Mouse (Mus musculus) forebrain, embryonic 11.5 days (tissue): ENCODE results near the gene Gm49711. TPM values are rescaled to one million over a fixed set of nuclear protein-coding genes. Genes with fewer than 3 reads are reported as not detected.

Source experiments
- ATAC-seq: fragments of 200-750 bp; cut with Nextera tagmentation; replicated peaks from 2 replicates; pipeline ENCODE4 v1.8.0; 2017; ENCODE audit warnings: moderate TSS enrichment; ENCODE audit not compliant: low FRiP score
- DNase-seq: peaks from one replicate; pipeline ENCODE4 v3.0.0-alpha.2; 2017; ENCODE audit warnings: low spot score
- H3K27ac ChIP-seq: fragments of 300-500 bp; sonication (generic); 2 replicates; pipeline ENCODE4 v1.5.1; 2014; ENCODE audit warnings: low read depth, low read length
- H3K27me3 ChIP-seq: fragments of 300-500 bp; sonication (generic); 2 replicates; pipeline ENCODE4 v1.6.1; 2014; ENCODE audit warnings: mild to moderate bottlenecking, low read length, mixed read lengths; ENCODE audit not compliant: control insufficient read depth, insufficient read depth
- H3K36me3 ChIP-seq: fragments of 300-500 bp; sonication (generic); 2 replicates; pipeline ENCODE4 v1.6.1; 2014; ENCODE audit warnings: mild to moderate bottlenecking, low read length, moderate library complexity, mixed read lengths; ENCODE audit not compliant: control insufficient read depth, insufficient read depth
- H3K4me1 ChIP-seq: fragments of 300-500 bp; sonication (generic); replicated peaks from 2 replicates; pipeline ENCODE4 v1.6.1; 2014; ENCODE audit warnings: low read length, mixed read lengths; ENCODE audit not compliant: control insufficient read depth, insufficient read depth
- H3K4me2 ChIP-seq: fragments of 300-500 bp; sonication (generic); 2 replicates; pipeline ENCODE4 v1.6.1; 2014; ENCODE audit warnings: low read depth, mild to moderate bottlenecking, low read length, moderate library complexity, mixed read lengths; ENCODE audit not compliant: severe bottlenecking
- H3K4me3 ChIP-seq: fragments of 300-500 bp; sonication (generic); 2 replicates; pipeline ENCODE4 v1.5.1; 2014; ENCODE audit warnings: low read depth, low read length
- H3K9ac ChIP-seq: fragments of 300-500 bp; sonication (generic); 2 replicates; pipeline ENCODE4 v1.6.1; 2014; ENCODE audit warnings: low read length
- H3K9me3 ChIP-seq: fragments of 300-500 bp; sonication (generic); 2 replicates; pipeline ENCODE4 v1.6.1; 2016; ENCODE audit warnings: low read length, mixed read lengths; ENCODE audit not compliant: control insufficient read depth
- WGBS: fragments of 180-500 bp; shearing (Covaris S2); extraction: QIAGEN DNeasy Blood & Tissue Kit; methylation state at CpG from one replicate; pipeline ENCODE4 v1.1.7; 2014; 5-methylcytosine and 5-hydroxymethylcytosine counted together
- polyA plus RNA-seq: library from polyadenylated mRNA; unstranded; fragments of >200 nt; fragmentation: Nextera tagmentation; extraction: Ambion mirVana; gene quantifications from 2 replicates; pipeline ENCODE4 v1.2.1, GENCODE M21; 2014

Gene Gm49711
- polyA plus RNA-seq, 1 experiment from 2014 or later = 0.17 TPM

DNA sequence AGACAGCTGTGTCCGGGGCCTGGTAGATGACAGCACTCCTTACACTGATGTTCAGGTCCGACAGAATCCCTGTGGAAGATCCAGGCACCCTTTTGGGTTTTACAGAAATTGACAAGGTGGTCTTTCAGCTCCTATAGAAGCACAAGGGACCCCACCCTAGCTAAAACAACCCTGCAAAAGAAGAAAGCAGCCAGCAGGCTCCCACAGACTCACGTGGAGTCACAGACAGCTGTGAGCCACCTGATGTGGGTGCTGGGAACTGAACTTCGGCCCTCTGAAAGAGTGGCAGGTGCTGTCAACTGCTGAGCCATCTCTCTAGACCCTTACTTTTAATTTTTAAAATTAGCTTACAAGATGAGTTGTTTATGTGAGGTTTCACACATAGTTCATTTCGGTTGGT, 23.4 kb upstream of the Gm49711 start:
- Histone ChIP-seq H3K27me3 (no peaks in the 10 kb centered on the region), H3K4me1 (no peaks in the 10 kb centered on the region), H3K9me3 (no peaks in the 10 kb centered on the region), H3K36me3 (no peaks in the 10 kb centered on the region), H3K4me2 (no peak overlapping the region), H3K4me3 (no peak overlapping the region), H3K9ac (no peak overlapping the region), H3K27ac (no peak overlapping the region)
- DNase-seq (no peak), ATAC-seq (no peak)
- 75% methylated on average over 5 of the region's 5 CpGs for WGBS

DNA sequence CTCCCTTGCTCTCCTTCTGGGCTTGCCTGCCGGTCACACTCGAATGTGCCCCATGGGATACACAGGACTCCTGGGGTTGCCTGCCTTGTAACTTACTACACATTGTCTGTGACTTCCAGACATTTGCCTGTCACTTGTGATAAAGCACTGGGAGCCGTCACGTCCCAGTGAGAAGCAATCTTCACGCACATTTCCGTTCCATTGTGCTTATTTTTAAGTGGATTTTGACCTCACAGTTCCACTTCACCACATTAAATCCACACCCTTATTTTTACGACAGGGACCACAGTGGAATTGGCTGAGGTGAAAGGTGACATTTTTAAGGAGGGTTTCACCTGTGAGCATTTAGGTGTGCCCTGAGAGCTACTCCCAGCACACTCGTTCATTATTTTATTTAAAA, 21.4 kb upstream of the Gm49711 start:
- Histone ChIP-seq H3K4me3 (no peak overlapping the region), H3K27me3 (no peaks in the 10 kb centered on the region), H3K9me3 (no peaks in the 10 kb centered on the region), H3K36me3 (no peaks in the 10 kb centered on the region), H3K9ac (no peak overlapping the region), H3K4me1 (no peaks in the 10 kb centered on the region), H3K27ac (no peak overlapping the region), H3K4me2 (no peak overlapping the region)
- 78% methylated on average over 8 of the region's 8 CpGs for WGBS
- DNase-seq (no peak), ATAC-seq (no peak)

DNA sequence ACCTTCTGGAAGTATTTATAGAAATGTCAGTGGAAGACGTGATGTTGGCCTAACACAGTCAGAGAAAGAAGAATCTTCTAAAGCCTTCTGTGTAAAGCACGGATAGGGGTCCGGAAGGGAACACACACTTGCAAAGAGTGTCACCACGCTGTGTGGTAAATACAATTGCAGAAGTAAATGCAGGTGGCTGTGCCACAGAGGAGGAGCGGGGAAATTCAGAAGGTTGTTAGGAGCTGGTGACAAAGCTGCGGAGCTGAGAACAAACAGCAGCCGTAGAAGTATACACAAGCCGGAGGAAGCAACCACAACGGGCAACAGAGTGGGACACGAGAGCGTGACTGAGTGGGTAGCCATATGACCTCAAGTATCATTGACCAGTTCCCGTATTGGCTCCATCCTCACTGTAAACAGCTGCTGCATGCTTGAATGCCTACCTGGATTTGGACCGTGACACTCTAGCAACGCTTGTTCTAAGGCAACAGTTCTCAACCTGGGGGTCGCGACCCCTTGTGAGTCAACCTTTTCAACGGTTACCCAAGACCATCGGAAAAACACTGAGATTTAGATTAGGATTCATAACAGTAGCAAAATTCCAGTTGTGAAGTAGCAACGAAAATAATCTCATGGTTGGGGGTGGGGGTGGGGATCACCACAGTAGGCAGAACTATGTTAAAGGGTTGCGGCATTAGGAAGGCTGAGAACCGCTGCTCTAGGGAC, 20.1 kb upstream of the Gm49711 start:
- Histone ChIP-seq H3K9me3 (no peaks in the 10 kb centered on the region), H3K27ac (no peak overlapping the region), H3K4me2 (no peak overlapping the region), H3K4me1 (no peaks in the 10 kb centered on the region), H3K9ac (no peak overlapping the region), H3K27me3 (no peaks in the 10 kb centered on the region), H3K4me3 (no peak overlapping the region), H3K36me3 (no peaks in the 10 kb centered on the region)
- 90% methylated on average over 21 of the region's 21 CpGs for WGBS
- ATAC-seq (no peak), DNase-seq (no peak)

DNA sequence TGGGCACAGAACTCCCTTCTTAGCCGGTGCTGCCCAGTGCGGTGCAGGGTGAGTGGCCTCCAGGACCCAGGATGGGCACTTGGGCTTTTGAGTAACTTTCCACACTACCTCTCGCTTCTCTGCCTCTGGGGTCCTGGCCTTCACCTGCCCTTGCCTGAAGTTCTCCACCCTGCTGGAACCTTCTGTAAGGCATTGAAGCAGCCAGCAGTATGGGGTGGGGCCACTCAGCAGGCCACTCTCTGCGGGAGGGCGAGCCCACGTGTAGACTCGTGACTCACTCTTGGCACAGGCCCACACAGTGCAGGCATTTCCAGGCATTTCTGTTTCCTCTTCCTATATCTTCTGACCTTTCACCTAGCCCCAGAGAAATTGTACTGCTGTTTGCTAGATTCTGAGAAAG, 18.7 kb upstream of the Gm49711 start:
- H3K9me3 ChIP-seq = no peaks in the 10 kb centered on the region
- no peak overlapping the region for H3K9ac ChIP-seq
- no peak overlapping the region for H3K4me2 ChIP-seq
- no peak for ATAC-seq
- H3K4me1 ChIP-seq = no peaks in the 10 kb centered on the region
- 96% methylated on average over 7 of the region's 7 CpGs for WGBS
- H3K36me3 ChIP-seq = no peaks in the 10 kb centered on the region
- H3K27me3 ChIP-seq = no peaks in the 10 kb centered on the region
- DNase-seq = no peak
- no peak overlapping the region for H3K27ac ChIP-seq
- H3K4me3 ChIP-seq = no peak overlapping the region

DNA sequence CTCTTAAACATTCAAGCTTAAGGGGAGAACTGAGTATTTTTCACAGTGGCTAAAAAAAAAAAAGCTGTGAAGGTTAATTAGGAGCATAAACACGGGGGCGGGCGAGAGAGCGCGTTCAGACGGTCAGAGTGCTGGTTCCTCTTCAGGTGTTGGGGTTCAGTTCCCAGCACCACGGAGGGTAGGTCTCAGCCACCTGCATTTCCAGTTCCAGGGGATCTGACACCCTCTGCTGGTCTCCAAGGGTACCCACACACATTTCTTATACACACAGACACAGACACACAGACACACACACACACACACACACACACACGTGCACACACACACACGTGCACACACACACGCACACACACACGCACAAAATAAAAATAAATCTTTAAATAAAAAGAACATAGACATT, 18.1 kb upstream of the Gm49711 start:
- no peak for DNase-seq
- H3K4me2 ChIP-seq = no peak overlapping the region
- ATAC-seq = no peak
- H3K9ac ChIP-seq = no peak overlapping the region
- no peaks in the 10 kb centered on the region for H3K4me1 ChIP-seq
- no peaks in the 10 kb centered on the region for H3K27me3 ChIP-seq
- H3K36me3 ChIP-seq = no peaks in the 10 kb centered on the region
- WGBS = 97% methylated on average over 11 of the region's 11 CpGs
- no peak overlapping the region for H3K27ac ChIP-seq
- no peak overlapping the region for H3K4me3 ChIP-seq
- no peaks in the 10 kb centered on the region for H3K9me3 ChIP-seq

DNA sequence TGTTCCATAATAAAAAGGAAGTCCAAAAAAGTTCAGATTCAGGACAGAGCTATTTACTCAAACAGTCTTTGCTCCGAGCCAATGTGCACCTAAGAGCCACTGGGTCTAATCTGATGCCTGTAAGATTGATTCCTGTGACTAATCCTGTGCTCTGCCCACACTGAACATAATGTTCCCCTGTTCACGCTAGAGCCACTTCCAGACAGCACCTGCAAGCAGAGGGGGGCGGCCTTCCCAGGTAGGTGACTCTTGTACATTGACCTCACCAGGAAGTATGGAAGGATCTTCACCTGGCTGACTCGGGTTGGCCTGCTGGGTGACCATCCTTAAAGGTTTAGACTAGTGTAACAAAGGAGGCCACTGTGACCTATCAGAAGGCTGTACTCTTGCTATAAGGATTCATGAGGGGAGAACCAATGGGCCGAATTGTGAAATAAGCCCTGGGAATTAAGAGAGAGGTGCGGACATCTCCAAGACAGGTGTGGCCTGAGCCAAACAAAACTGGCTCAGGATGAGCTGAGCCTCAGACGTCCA, 6.3 kb upstream of the Gm49711 start:
- 78% methylated on average over 7 of the region's 7 CpGs for WGBS
- H3K4me1 ChIP-seq = peaks cover 3% of the 10 kb centered on the region; the same call in 1 of the 2 replicates
- H3K9ac ChIP-seq = no peak overlapping the region
- H3K9me3 ChIP-seq = no peaks in the 10 kb centered on the region; the same call in 1 of the 2 replicates
- H3K27ac ChIP-seq = no peak overlapping the region
- no peak for DNase-seq
- H3K27me3 ChIP-seq = no peaks in the 10 kb centered on the region
- no peak overlapping the region for H3K4me3 ChIP-seq
- ATAC-seq = no peak
- H3K36me3 ChIP-seq = no peaks in the 10 kb centered on the region
- no peak overlapping the region for H3K4me2 ChIP-seq

DNA sequence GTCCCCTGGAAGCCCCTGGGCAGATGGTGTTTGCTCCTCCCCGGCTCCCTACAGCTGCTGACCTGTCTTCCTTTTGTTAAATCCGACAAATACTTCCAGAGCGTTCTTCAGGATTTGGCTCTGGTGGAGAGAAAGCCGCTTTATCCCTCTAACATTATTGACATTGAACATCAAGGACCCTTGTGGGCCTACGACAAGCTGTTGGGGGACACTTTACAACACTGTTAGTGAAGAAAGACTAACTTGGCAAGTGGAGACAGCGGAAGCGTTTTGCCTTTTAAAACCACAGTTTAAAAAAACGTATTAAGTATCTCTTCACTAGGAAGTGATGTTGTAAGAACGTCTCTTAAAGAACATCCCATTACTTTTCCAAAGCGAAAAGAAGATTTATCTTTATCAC, 5.5 kb upstream of the Gm49711 start:
- no peaks in the 10 kb centered on the region; the same call in 1 of the 2 replicates for H3K9me3 ChIP-seq
- no peak overlapping the region for H3K9ac ChIP-seq
- no peak overlapping the region for H3K4me3 ChIP-seq
- no peaks in the 10 kb centered on the region for H3K27me3 ChIP-seq
- no peak overlapping the region for H3K4me2 ChIP-seq
- H3K36me3 ChIP-seq = no peaks in the 10 kb centered on the region
- peaks cover 3% of the 10 kb centered on the region; the same call in 1 of the 2 replicates for H3K4me1 ChIP-seq
- H3K27ac ChIP-seq = no peak overlapping the region
- DNase-seq = no peak
- no peak for ATAC-seq
- 80% methylated on average over 10 of the region's 10 CpGs for WGBS

DNA sequence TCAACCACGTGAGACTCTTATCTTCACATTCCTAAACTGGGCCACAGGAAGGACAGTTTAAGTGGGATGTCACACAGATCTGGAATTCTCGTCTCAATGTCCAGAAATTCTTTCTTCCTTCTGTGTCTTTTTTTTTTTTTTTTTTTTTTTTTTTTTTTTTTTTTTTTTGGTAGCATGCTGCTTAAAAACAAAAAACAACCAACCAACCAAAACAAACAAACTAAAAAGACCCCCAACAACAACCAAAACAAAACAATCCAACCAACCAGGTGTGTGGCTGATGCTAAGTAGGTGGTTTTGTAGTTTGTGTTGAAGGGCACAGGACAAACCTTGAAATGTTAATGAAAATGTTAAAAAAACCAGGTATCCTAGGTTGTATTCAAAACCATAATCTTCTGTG, 1.4 kb upstream of the Gm49711 start:
- ATAC-seq (no peak), DNase-seq (no peak)
- no peaks in the 10 kb centered on the region; the same call in 1 of the 2 replicates for H3K9me3 ChIP-seq
- H3K27ac ChIP-seq = no peak overlapping the region
- peaks cover 2% of the 10 kb centered on the region; the same call in 1 of the 2 replicates for H3K4me1 ChIP-seq
- 78% methylated on average over 2 of the region's 2 CpGs for WGBS
- H3K27me3 ChIP-seq = no peaks in the 10 kb centered on the region
- H3K4me2 ChIP-seq = no peak overlapping the region
- no peak overlapping the region for H3K4me3 ChIP-seq
- no peaks in the 10 kb centered on the region; the same call in 1 of the 2 replicates for H3K36me3 ChIP-seq
- H3K9ac ChIP-seq = no peak overlapping the region

DNA sequence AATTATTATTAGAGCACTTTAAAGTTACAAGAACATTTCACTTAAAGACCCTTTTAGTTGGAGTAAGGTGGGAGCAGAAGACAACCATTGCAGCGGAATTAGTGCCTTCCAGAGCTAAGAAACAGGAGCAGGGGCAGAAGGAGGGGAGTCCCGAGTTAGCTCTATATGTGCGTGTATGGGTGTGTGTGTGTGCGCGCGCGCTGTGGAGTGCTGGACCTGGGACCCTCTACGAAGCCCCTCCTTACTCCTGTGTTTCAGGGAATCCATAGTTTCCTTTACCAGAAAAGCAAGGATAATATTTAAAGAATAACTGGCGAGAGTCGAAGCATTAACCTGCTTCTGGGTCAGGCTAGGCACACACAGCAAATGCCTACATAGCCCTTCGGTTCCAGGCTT, 662 bp upstream of the Gm49711 start:
- H3K9ac ChIP-seq = peak overlapping the region; percentile 80
- peaks cover 2% of the 10 kb centered on the region; the same call in 1 of the 2 replicates for H3K36me3 ChIP-seq
- peak overlapping the region; percentile 50; the same call in 1 of the 2 replicates for H3K27ac ChIP-seq
- no peak for DNase-seq
- H3K4me3 ChIP-seq = peak overlapping the region; percentile 88
- H3K9me3 ChIP-seq = no peaks in the 10 kb centered on the region; the same call in 1 of the 2 replicates
- H3K4me1 ChIP-seq = peaks cover 2% of the 10 kb centered on the region; the same call in 1 of the 2 replicates
- ATAC-seq = peak; percentile 40
- WGBS = 8% methylated on average over 11 of the region's 11 CpGs
- no peaks in the 10 kb centered on the region for H3K27me3 ChIP-seq
- peak overlapping the region; percentile 90 for H3K4me2 ChIP-seq
